Mouse (Mus musculus) MEL (cell line): ENCODE data around the gene Ms4a18. TPM values are rescaled to one million over a fixed set of nuclear protein-coding genes. Genes with fewer than 3 reads are reported as not detected.

ENCODE experiments used
- DNase-seq: peaks from one replicate; pipeline ENCODE4 v3.0.0; 2011; ENCODE audit warnings: low read depth, low spot score
- H3K27ac ChIP-seq: 2 replicates; pipeline ENCODE4 v1.5.1; 2012; ENCODE audit warnings: low read depth, mild to moderate bottlenecking, control low read depth, low read length, moderate library complexity; ENCODE audit not compliant: control insufficient read depth
- H3K27me3 ChIP-seq, 2 experiments: fragments of 150-350 bp in 1 of 2; sonication (generic) in 1 of 2; 2 replicates each; pipeline ENCODE4 v1.6.1; 2012; ENCODE audit warnings: low read length in 2 of 2, mild to moderate bottlenecking in 2 of 2, improper control_type of control experiment in 1 of 2, moderate library complexity in 1 of 2; ENCODE audit not compliant: insufficient read depth in 2 of 2, control insufficient read depth in 1 of 2
- H3K36me3 ChIP-seq, 2 experiments: 2 replicates each; pipeline ENCODE4 v1.6.1; 2012 to 2014; ENCODE audit warnings: low read length in 2 of 2, improper control_type of control experiment in 1 of 2, inconsistent platforms in 1 of 2, mild to moderate bottlenecking in 1 of 2; ENCODE audit not compliant: insufficient read depth in 2 of 2, control insufficient read depth in 1 of 2
- H3K4me1 ChIP-seq, 2 experiments: fragments of 150-350 bp in 1 of 2; sonication (generic) in 1 of 2; 2 replicates each; pipeline ENCODE4 v1.6.1; 2012; ENCODE audit warnings: low read length in 2 of 2, improper control_type of control experiment in 1 of 2, mild to moderate bottlenecking in 1 of 2; ENCODE audit not compliant: insufficient read depth in 2 of 2, control insufficient read depth in 1 of 2
- H3K4me3 ChIP-seq, 2 experiments: fragments of 150-350 bp in 1 of 2; sonication (generic) in 1 of 2; 2 replicates each; pipeline ENCODE4 v1.5.1; 2012; ENCODE audit warnings: low read depth in 2 of 2, low read length in 2 of 2, mild to moderate bottlenecking in 2 of 2, moderate library complexity in 2 of 2, control low read depth in 1 of 2, improper control_type of control experiment in 1 of 2; ENCODE audit not compliant: control insufficient read depth in 1 of 2, insufficient read depth in 1 of 2
- H3K79me2 ChIP-seq: 2 replicates; pipeline ENCODE4 v1.6.1; 2012; ENCODE audit warnings: mild to moderate bottlenecking, low read length, moderate library complexity; ENCODE audit not compliant: control insufficient read depth, poor library complexity, insufficient read depth
- H3K9ac ChIP-seq: 2 replicates; pipeline ENCODE4 v1.6.1; 2012; ENCODE audit warnings: low read depth, mild to moderate bottlenecking, control low read depth, low read length, moderate library complexity; ENCODE audit not compliant: control insufficient read depth, poor library complexity, severe bottlenecking
- H3K9me3 ChIP-seq: fragments of 150-350 bp; sonication (generic); replicated peaks from 2 replicates; pipeline ENCODE4 v1.6.1; 2012; ENCODE audit warnings: mild to moderate bottlenecking, low read length, improper control_type of control experiment, moderate library complexity; ENCODE audit not compliant: insufficient read depth
- BHLHE40 ChIP-seq: IDR thresholded peaks from 2 replicates; pipeline ENCODE4 v1.6.1; 2012; ENCODE audit warnings: low read depth, mild to moderate bottlenecking, inconsistent platforms, low read length, improper control_type of control experiment, borderline replicate concordance
- CHD1 ChIP-seq: IDR thresholded peaks from 2 replicates; pipeline ENCODE4 v1.6.1; 2012; ENCODE audit warnings: low read depth, mild to moderate bottlenecking, inconsistent platforms, low read length, improper control_type of control experiment
- CHD2 ChIP-seq: IDR thresholded peaks from 2 replicates; pipeline ENCODE4 v1.6.1; 2011; ENCODE audit warnings: low read length, improper control_type of control experiment
- CTCF ChIP-seq, 3 experiments: IDR thresholded peaks in 2 of 3; conservative IDR thresholded peaks in 1 of 3; 2 replicates each; pipeline ENCODE4 v1.5.1; 2011 to 2012; ENCODE audit warnings: low read length in 3 of 3, low read depth in 2 of 3, mild to moderate bottlenecking in 2 of 3, improper control_type of control experiment in 1 of 3, inconsistent platforms in 1 of 3, mixed read lengths in 1 of 3, moderate library complexity in 1 of 3; ENCODE audit not compliant: control insufficient read depth in 1 of 3, insufficient read depth in 1 of 3, poor library complexity in 1 of 3, severe bottlenecking in 1 of 3
- E2F4 ChIP-seq: IDR thresholded peaks from 2 replicates; pipeline ENCODE4 v1.6.1; 2011; ENCODE audit warnings: low read depth, low read length, improper control_type of control experiment, borderline replicate concordance
- ELF1 ChIP-seq: IDR thresholded peaks from 2 replicates; pipeline ENCODE4 v1.6.1; 2014; ENCODE audit warnings: low read depth, mild to moderate bottlenecking, inconsistent platforms, low read length, improper control_type of control experiment, moderate library complexity
- EP300 ChIP-seq, 2 experiments: IDR thresholded peaks; 2 replicates each; pipeline ENCODE4 v1.6.1; 2011; ENCODE audit warnings: improper control_type of control experiment in 2 of 2, low read length in 2 of 2, low read depth in 1 of 2, mild to moderate bottlenecking in 1 of 2
- ETS1 ChIP-seq: IDR thresholded peaks from 2 replicates; pipeline ENCODE4 v1.6.1; 2012; ENCODE audit warnings: low read depth, mild to moderate bottlenecking, inconsistent platforms, low read length, improper control_type of control experiment, moderate library complexity
- GATA1 ChIP-seq: IDR thresholded peaks from 2 replicates; pipeline ENCODE4 v1.6.1; 2011; ENCODE audit warnings: low read depth, low read length, improper control_type of control experiment
- JUND ChIP-seq: IDR thresholded peaks from 2 replicates; pipeline ENCODE4 v1.6.1; 2011; ENCODE audit warnings: low read depth, mild to moderate bottlenecking, improper control_type of control experiment, low read length
- KAT2A ChIP-seq: conservative IDR thresholded peaks from 2 replicates; pipeline ENCODE4 v1.6.1; 2012; ENCODE audit warnings: low read depth, low read length, improper control_type of control experiment, inconsistent platforms
- MAFK ChIP-seq: IDR thresholded peaks from 2 replicates; pipeline ENCODE4 v1.6.1; 2011; ENCODE audit warnings: low read depth, mild to moderate bottlenecking, low read length, improper control_type of control experiment, borderline replicate concordance
- MAX ChIP-seq: IDR thresholded peaks from 2 replicates; pipeline ENCODE4 v1.6.1; 2011; ENCODE audit warnings: low read length, improper control_type of control experiment
- MAZ ChIP-seq: IDR thresholded peaks from 2 replicates; pipeline ENCODE4 v1.6.1; 2012; ENCODE audit warnings: low read depth, mild to moderate bottlenecking, inconsistent platforms, low read length, improper control_type of control experiment
- MYB ChIP-seq: IDR thresholded peaks from 2 replicates; pipeline ENCODE4 v1.6.1; 2011; ENCODE audit warnings: mild to moderate bottlenecking, low read depth, low read length, improper control_type of control experiment
- NRF1 ChIP-seq: IDR thresholded peaks from 2 replicates; pipeline ENCODE4 v1.6.1; 2014; ENCODE audit warnings: low read depth, mild to moderate bottlenecking, inconsistent platforms, low read length, improper control_type of control experiment, moderate library complexity; ENCODE audit not compliant: poor library complexity, insufficient read depth, severe bottlenecking
- POLR2A ChIP-seq, 2 experiments: IDR thresholded peaks; 2 replicates each; pipeline ENCODE4 v1.6.1; 2011 to 2012; ENCODE audit warnings: low read length in 2 of 2, mild to moderate bottlenecking in 2 of 2, control low read depth in 1 of 2, improper control_type of control experiment in 1 of 2, low read depth in 1 of 2, moderate library complexity in 1 of 2; ENCODE audit not compliant: control insufficient read depth in 1 of 2, insufficient read depth in 1 of 2, poor library complexity in 1 of 2
- POLR2AphosphoS2 ChIP-seq: IDR thresholded peaks from 2 replicates; pipeline ENCODE4 v1.6.1; 2011; ENCODE audit warnings: low read length, improper control_type of control experiment
- RAD21 ChIP-seq: IDR thresholded peaks from 2 replicates; pipeline ENCODE4 v1.6.1; 2011; ENCODE audit warnings: mild to moderate bottlenecking, low read depth, low read length, improper control_type of control experiment
- RCOR1 ChIP-seq: IDR thresholded peaks from 2 replicates; pipeline ENCODE4 v1.6.1; 2012; ENCODE audit warnings: low read depth, mild to moderate bottlenecking, inconsistent platforms, low read length, improper control_type of control experiment
- SIN3A ChIP-seq: IDR thresholded peaks from 2 replicates; pipeline ENCODE4 v1.6.1; 2012; ENCODE audit warnings: low read length, improper control_type of control experiment, inconsistent platforms
- SMC3 ChIP-seq: IDR thresholded peaks from 2 replicates; pipeline ENCODE4 v1.6.1; 2011; ENCODE audit warnings: low read depth, low read length, improper control_type of control experiment
- TAL1 ChIP-seq: IDR thresholded peaks from 2 replicates; pipeline ENCODE4 v1.6.1; 2012; ENCODE audit warnings: mild to moderate bottlenecking, inconsistent platforms, low read length, moderate library complexity, mixed read lengths
- TBP ChIP-seq: IDR thresholded peaks from 2 replicates; pipeline ENCODE4 v1.8.0; 2011; ENCODE audit warnings: low read depth, low read length, improper control_type of control experiment
- TCF12 ChIP-seq: IDR thresholded peaks from 2 replicates; pipeline ENCODE4 v1.6.1; 2014; ENCODE audit warnings: low read depth, mild to moderate bottlenecking, inconsistent platforms, low read length, improper control_type of control experiment, moderate library complexity
- UBTF ChIP-seq: IDR thresholded peaks from 2 replicates; pipeline ENCODE4 v1.6.1; 2012; ENCODE audit warnings: low read depth, mild to moderate bottlenecking, inconsistent platforms, low read length, improper control_type of control experiment, moderate library complexity, borderline replicate concordance; ENCODE audit not compliant: insufficient read depth
- ZC3H11A ChIP-seq: IDR thresholded peaks from 2 replicates; pipeline ENCODE4 v1.6.1; 2012; ENCODE audit warnings: low read depth, mild to moderate bottlenecking, inconsistent platforms, low read length, improper control_type of control experiment
- ZMIZ1 ChIP-seq: IDR thresholded peaks from 2 replicates; pipeline ENCODE4 v1.6.1; 2012; ENCODE audit warnings: low read depth, mild to moderate bottlenecking, inconsistent platforms, low read length, improper control_type of control experiment, moderate library complexity
- ZNF384 ChIP-seq: IDR thresholded peaks from 2 replicates; pipeline ENCODE4 v1.6.1; 2012; ENCODE audit warnings: low read depth, mild to moderate bottlenecking, inconsistent platforms, low read length, improper control_type of control experiment
- polyA plus RNA-seq, 2 experiments: library from polyadenylated mRNA; stranded (reverse) in 1 of 2; unstranded in 1 of 2; fragments of >175 nt in 1 of 2; fragments of >200 nt in 1 of 2; gene quantifications; 2 replicates each; pipeline versions ENCODE4 v1.2.1 to v1.2.4; 2012; ENCODE audit warnings: low replicate concordance in 2 of 2, low read depth in 1 of 2; ENCODE audit not compliant: insufficient read length in 2 of 2, insufficient read depth in 1 of 2, missing spikeins in 1 of 2
- total RNA-seq: library from RNA; depleted of rRNA; stranded (reverse); fragments of 300-350 nt; gene quantifications from 2 replicates; pipeline ENCODE4 v1.2.3, GENCODE M21; 2012

Ms4a18 gene
- total and polyA plus RNA-seq, 3 experiments = not detected

DNA sequence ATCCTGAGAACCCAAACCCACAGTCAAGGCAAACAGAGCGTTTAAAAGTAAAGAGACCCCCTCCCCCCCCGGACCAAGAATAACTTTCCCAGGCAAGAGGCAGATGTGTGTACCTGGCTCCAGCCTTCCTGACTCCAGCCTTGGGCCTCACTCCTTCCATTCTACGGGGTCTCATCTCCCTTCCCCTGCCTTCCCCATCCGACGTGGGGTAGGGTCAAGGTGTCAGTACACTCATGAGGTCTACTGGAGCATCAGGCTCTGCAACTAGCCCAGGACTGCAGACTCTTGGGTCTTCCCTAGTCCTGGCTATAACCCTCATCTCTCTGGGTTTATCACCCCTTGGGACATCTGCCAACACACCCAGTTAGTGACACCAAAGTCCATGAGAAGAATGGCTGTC lies 37.6 kb downstream of the Ms4a18 start:
- TF ChIP-seq TBP (0 out of 2 replicates have a peak, but pooled peaks have one; percentile 2), CTCF (IDR thresholded peaks at IDR 0.05 in 2 of 3, conservative IDR thresholded peaks at IDR 0.05 in 1 of 3; ENCODE audit: control insufficient read depth in 1 of 3, insufficient read depth in 1 of 3, low read depth in 2 of 3, low read length in 3 of 3, poor library complexity in 1 of 3, severe bottlenecking in 1 of 3) (no peak), BHLHE40 (no peak), ZMIZ1 (no peak), MAZ (no peak), JUND (no peak)
- peak; percentile 15 for DNase-seq
- Histone ChIP-seq H3K79me2 (no peaks in the 10 kb centered on the region), H3K27me3 (no peaks in the 10 kb centered on the region), H3K36me3 (no peaks in the 10 kb centered on the region), H3K9ac (0 out of 2 replicates have a peak overlapping the region, but pooled peaks have one; percentile 13), H3K9me3 (no peaks in the 10 kb centered on the region), H3K4me3 (peak overlapping the region; percentile 45 to 47), H3K4me1 (peaks cover 0 to 5% of the 10 kb centered on the region in 2 experiments; a peak in 2 of 4 replicates), H3K27ac (no peak overlapping the region)

- Histone ChIP-seq H3K9me3 (no peaks in the 10 kb centered on the region), H3K27me3 (no peaks in the 10 kb centered on the region), H3K4me1 (peaks cover 0 to 5% of the 10 kb centered on the region in 2 experiments; a peak in 2 of 4 replicates), H3K79me2 (no peaks in the 10 kb centered on the region), H3K36me3 (no peaks in the 10 kb centered on the region), H3K9ac (peak overlapping the region; percentile 13; the same call in 1 of the 2 replicates), H3K4me3 (peak overlapping the region; percentile 45 to 47), H3K27ac (no peak overlapping the region)
- peak; percentile 93 for DNase-seq
- peak; percentile 14; the same call in 1 of the 2 replicates for TF ChIP-seq TBP
- no peak for TF ChIP-seq ZMIZ1
- TF ChIP-seq KAT2A = no peak
- TF ChIP-seq NRF1 = no peak
- no peak for TF ChIP-seq TAL1
- no peak for TF ChIP-seq E2F4
- TF ChIP-seq CHD2 = no peak
- 0 out of 2 replicates have a peak, but pooled peaks have one; percentile 21 for TF ChIP-seq RCOR1
- peak; percentile 69 for TF ChIP-seq ZC3H11A
- peak; percentile 86 to 91 (median 88) for TF ChIP-seq CTCF (IDR thresholded peaks at IDR 0.05 in 2 of 3, conservative IDR thresholded peaks at IDR 0.05 in 1 of 3; ENCODE audit: control insufficient read depth in 1 of 3, insufficient read depth in 1 of 3, low read depth in 2 of 3, low read length in 3 of 3, poor library complexity in 1 of 3, severe bottlenecking in 1 of 3)
- TF ChIP-seq EP300 (IDR thresholded peaks at IDR 0.05; ENCODE audit: low read depth in 1 of 2, low read length in 2 of 2) = no peak
- no peak for TF ChIP-seq TCF12
- TF ChIP-seq SIN3A = peak; percentile 29; the same call in 1 of the 2 replicates
- TF ChIP-seq MAFK = no peak
- TF ChIP-seq UBTF = no peak
- TF ChIP-seq ETS1 = no peak
- TF ChIP-seq SMC3 = peak; percentile 74
- no peak for TF ChIP-seq POLR2A (IDR thresholded peaks at IDR 0.05; ENCODE audit: control insufficient read depth in 1 of 2, insufficient read depth in 1 of 2, low read depth in 1 of 2, low read length in 2 of 2, poor library complexity in 1 of 2)
- peak; percentile 88 for TF ChIP-seq RAD21
- TF ChIP-seq ELF1 = peak; percentile 73
- no peak for TF ChIP-seq CHD1
- no peak for TF ChIP-seq JUND
- no peak for TF ChIP-seq MYB
- peak; percentile 97 for TF ChIP-seq ZNF384
- no peak; the same call in 1 of the 2 replicates for TF ChIP-seq GATA1
- peak; percentile 57; the same call in 1 of the 2 replicates for TF ChIP-seq MAZ
- no peak for TF ChIP-seq POLR2AphosphoS2
- no peak for TF ChIP-seq MAX
Observed at GRCm38 (mm10) chr19:10979184-10980168, 38.4 kb downstream of the Ms4a18 start.
